Mouse (Mus musculus): ENCODE results near the gene Mrpl58.
A peak's percentile ranks its signal among the peaks of the same experiment; 100 is the strongest.

DNA sequence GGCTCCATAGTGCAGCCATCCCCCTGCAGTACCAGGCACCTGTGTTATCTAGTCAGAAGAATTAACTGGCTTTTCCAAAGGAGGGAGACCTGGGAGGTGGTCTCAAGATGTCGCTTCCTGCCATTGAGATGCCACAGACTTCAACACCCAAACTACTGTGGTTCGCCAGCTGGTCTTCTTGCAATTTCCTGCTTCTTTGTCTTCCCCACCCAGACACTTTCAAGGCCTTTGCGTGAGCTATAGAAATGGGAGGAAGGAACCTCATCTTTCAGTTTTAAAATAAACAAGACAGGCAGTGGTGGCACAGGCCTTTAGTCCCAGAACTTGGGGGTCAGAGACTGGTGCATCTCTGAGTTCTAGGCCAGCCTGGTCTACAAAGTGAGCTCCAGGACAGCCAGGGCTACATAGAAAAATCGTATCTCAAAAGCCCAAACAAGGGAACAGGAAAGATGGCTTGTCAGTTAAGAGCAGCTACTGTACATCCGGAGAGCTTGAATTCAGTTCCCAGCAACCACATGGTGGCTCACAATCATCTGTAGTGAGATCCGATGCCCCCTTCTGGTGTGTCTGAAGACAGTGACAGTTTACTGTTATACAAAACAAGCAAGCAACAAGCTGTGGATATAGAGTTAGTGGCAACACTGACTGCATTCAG, 4.8 kb downstream of the Mrpl58 start:
- no peak for TF ChIP-seq CTCF (IDR thresholded peaks at IDR 0.05; ENCODE audit: borderline replicate concordance, control insufficient read depth, extremely low read depth, insufficient read depth, low read length, poor library complexity)
- 0 out of 2 replicates have a peak, but pooled peaks have one; percentile 16 for TF ChIP-seq POLR2A (IDR thresholded peaks at IDR 0.05; ENCODE audit: control insufficient read depth, extremely low read depth, insufficient read depth, low read length, poor library complexity)

All from thymus, adult 2 months (tissue).